Mouse (Mus musculus): Measurements from ENCODE around the gene Trim41.

Trim41 gene

GRCm38 (mm10) chr11:48789973-48790823 is 27.0 kb downstream of the Trim41 start:
- DNase-seq (ENCODE audit: low spot score): peak; percentile 93

DNA sequence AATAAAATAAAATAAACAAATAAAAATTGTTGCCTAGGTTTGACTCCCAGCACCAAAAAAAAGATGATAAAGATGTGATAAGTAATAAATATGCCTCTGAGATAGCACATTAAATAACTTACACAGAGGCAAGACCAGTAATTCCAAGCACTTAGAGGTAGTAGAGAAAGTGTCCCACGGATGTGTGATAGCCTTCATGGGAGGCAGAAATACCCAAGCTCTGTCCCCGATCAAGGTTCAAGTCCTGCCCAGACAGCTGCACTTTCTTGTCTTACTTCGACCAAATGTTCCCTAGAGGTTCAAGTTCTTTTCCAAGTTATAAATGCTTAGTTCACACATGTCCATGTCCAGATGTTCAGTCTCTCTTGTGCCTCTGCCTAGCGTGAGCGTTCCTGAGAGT is 27.9 kb downstream of the Trim41 start:
- no peak for DNase-seq (ENCODE audit: low spot score)

DNA sequence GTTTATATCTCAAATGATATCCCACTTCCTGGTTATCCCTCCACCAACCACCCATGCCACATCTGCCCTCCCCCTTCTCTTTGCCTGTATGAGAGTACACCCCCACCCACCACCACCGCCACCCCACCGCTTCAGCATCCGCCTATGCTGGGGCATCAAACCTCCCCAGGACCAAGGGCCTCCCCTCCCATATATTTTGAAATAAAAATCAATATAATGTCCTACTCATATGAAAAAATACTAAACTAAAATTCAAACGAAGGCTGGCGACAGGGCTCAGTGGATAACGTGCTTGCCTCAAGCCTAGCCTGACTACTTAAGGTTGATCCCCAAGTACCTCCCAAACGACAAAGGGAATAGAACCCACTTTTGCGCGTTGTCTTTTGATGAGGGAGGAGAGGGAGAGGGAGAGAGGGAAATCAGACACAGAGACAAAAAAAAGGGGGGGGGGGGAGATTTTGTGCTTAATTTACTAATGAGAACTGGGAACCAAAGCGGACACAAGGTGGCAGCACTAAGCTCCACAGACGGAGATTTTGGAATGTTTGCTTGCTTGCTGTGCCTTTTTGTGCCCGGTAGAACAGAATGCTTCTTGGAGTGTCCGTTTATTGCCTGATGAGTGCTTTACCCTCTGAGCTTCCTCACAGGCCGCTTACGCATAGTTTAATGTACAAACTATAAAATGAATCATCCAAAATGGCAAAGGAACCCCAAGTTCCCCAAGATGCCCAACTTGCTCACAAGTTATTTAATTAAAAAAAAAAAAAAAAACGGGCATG is 28.7 kb downstream of the Trim41 start:
- peak; percentile 84 for DNase-seq (ENCODE audit: low spot score)

DNA sequence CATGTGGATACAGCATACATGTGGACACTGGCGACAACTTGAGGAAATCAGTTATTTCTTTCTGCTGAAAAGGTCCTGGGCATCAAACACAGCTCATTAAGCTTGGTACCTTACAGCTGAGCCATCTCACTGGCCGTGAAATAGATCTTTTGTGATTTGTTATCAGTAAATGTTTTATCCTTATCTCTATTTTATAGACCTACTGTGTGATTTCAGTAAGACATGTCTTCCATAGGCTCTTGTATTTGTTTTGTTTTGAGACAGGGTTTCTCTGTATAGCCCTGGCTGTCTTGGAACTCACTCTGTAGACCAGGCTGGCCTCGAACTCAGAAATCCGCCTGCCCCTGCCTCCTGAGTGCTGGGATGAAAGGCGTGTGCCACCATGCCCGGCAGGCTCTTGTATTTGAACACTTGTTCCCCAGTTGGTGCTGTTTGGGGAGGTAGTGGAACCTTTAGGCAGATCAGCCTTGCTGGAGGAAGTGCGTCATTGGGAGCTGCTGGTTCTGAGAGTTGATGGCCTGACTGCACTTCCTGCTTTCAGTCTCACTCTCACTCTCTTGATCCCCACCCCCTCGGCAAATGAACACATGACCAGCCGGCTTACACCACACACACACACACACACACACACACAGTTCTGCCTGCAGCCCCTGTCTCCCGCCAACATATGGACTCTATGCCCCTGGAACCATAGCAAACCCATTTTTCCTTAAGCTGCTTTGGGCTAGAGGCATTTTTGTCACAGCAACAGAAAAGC is 29.5 kb downstream of the Trim41 start:
- no peak for DNase-seq (ENCODE audit: low spot score)

GRCm38 (mm10) chr11:48782243-48782642 is 34.9 kb downstream of the Trim41 start:
- no peak for DNase-seq (ENCODE audit: low spot score)

- DNase-seq (ENCODE audit: low spot score): no peak
Measured at GRCm38 (mm10) chr11:48779450-48779849, 37.7 kb downstream of the Trim41 start.

- no peak for DNase-seq (ENCODE audit: low spot score)
Measured at GRCm38 (mm10) chr11:48777303-48777702, 39.9 kb downstream of the Trim41 start.

DNA sequence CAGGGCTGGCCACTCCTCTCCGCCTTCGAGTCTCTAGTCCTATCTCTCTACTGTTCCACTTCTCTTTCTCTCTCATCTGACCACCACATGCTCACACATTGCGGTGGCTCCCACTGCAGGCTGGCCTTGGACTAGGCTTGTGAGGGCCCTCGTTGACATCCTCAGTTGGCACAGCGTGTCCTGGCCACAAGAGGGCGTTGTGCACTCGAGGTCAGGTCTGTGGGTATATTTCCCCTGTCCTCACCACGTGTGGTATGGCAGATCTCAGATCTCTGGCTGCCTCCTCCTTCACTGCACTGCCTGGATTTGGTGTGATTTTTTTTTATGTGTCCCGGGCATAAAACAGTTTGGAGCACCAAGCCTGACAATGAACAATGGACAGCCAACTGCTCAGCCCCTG is 40.5 kb downstream of the Trim41 start:
- DNase-seq (ENCODE audit: low spot score): peak; percentile 57

DNA sequence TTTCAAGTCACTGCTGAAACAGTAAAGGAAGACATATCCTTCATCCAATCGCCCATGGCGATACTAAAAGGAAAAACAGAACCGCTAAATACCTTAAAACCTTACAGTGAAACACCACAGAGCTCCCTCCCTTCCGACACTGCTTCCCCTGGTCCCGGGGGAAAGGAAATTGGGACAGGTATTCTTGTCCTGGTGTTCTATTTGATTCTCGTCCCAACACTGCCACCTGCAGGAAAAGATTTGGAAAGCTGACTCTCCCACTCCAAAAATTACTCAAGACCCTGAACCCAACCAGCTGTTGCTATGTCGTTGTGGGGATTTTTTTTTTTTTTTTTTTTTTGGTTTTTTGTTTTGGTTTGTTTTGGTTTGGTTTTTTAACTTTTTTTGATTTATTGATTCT is 41.7 kb downstream of the Trim41 start:
- DNase-seq (ENCODE audit: low spot score): peak; percentile 67

DNA sequence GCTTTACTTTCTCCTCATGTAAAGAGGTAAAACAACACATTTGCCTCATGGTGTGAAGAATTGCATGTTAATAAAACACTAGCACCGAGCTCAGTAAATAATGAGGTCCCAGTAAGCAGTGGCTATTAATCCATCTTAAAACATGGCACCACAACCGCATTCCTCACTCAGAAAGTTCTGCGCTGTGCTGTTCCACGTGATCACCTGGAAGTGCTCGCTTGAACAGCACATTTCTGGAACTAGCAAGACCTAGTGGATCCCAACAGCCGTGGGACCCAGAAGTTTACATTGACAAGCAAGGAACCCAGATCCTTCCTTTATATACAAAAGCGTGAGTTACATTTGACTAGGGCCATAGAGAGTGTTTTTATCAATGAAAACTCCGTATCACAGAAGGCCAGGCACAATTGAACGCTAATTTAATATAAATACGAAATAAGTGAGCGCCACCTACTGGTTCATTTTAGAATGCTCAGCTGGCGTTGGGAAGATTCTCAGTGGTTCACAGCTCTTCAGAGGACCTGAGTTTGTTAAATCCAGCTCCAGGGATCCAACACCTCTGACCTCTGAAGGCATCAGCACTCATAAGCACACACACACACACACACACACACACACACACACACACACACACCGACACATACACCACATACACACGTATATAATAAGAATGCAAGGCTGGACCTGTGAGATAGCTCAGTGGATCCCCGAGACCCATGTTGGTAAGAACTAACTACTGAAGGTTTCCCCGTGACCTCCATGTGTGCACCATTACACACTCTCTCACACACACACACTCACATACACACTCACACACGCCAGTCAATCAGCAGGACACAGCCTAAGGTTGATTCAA is 42.5 kb downstream of the Trim41 start:
- peak; percentile 61 for DNase-seq (ENCODE audit: low spot score)

DNA sequence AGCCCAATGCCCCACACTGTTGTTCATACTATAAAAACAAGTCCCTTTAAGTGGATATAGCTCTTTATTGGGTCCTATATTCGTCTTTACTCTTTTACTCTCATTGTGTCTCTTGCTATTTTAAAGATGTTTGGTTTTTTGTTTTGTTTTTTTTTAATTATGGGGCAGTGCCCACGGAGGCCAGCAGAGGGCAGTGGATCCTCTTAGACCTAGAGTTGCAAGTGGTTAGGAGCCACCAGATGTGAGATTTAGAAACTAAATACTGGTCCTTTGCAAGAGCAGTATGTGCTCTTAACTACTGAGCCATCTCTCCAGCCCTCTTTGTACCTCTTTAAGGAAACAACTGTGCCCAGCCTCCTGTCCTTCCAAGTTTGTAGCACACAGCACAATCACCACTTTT is 45.5 kb downstream of the Trim41 start:
- DNase-seq (ENCODE audit: low spot score): peak; percentile 51

DNA sequence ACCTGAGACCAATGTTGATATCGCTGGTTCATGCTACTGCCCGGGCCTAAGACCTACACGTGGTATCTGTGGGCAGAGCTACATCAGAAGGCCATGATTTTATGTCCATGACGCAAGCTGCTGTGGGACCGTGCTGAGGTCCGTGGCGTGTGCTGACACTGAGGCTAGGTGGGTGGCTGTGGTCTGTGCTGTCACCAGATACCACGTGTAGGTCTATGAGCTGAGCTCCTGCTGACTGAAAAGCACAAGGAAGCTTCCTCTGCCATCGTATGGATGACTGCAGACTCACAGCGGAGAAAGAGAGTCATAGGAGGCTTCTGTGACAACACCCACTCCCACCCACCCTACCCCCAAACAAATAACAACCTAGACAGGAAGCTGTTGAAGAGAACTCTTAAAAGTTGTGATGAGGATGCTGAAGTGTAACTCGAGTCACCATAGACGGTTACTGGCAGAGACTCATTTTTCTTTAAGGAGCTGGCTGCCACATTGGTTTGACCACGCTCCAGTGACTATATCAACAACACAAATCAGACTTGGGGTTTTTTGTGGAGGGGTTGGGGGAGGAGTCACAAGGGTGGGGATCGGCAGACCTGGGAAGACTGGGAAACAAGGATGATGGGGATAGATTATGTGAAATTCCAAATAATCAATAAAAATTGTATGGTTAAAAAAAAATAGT is 49.8 kb downstream of the Trim41 start:
- no peak for DNase-seq (ENCODE audit: low spot score)

GRCm38 (mm10) chr11:48764119-48764518 is 53.0 kb downstream of the Trim41 start:
- no peak for DNase-seq (ENCODE audit: low spot score)

GRCm38 (mm10) chr11:48759021-48759420 is 58.1 kb downstream of the Trim41 start:
- no peak for DNase-seq (ENCODE audit: low spot score)

Data from testis, postnatal 10 days (tissue).